Mouse (Mus musculus): ENCODE data around the gene Arhgef17. TPM values are rescaled to one million over a fixed set of nuclear protein-coding genes. Genes with fewer than 3 reads are reported as not detected.

The Arhgef17 gene
- polyA plus RNA-seq, 1 experiment from 2014 or later, result 8.3 TPM

GRCm38 (mm10) chr7:100963381-100963780 lies 31.5 kb upstream of the Arhgef17 start:
- H3K9me3 ChIP-seq, result peaks cover 3% of the 10 kb centered on the region; the same call in 1 of the 2 replicates
- 60% methylated on average over 8 of the region's 8 CpGs for WGBS

GRCm38 (mm10) chr7:100961146-100961545 lies 29.2 kb upstream of the Arhgef17 start:
- Histone ChIP-seq H3K4me1 (replicated peaks) (0 out of 2 replicates have a peak, but pooled peaks cover 14% of the 10 kb centered on the region), H3K9ac (replicated peaks) (no peak overlapping the region), H3K27ac (no peak overlapping the region), H3K4me3 (replicated peaks) (no peak overlapping the region), H3K9me3 (peaks cover 4% of the 10 kb centered on the region; the same call in 1 of the 2 replicates), H3K36me3 (no peaks in the 10 kb centered on the region), H3K27me3 (no peaks in the 10 kb centered on the region), H3K4me2 (no peak overlapping the region)
- 79% methylated on average over 7 of the region's 7 CpGs for WGBS
- no peak for ATAC-seq (ENCODE audit: insufficient number of reproducible peaks, insufficient read depth, low FRiP score, low TSS enrichment, low read depth)

More at GRCm38 (mm10) chr7:100963381-100963780, 31.5 kb upstream of the Arhgef17 start:
- no peak overlapping the region for H3K27ac ChIP-seq
- 0 out of 2 replicates have a peak, but pooled peaks cover 14% of the 10 kb centered on the region for H3K4me1 ChIP-seq (replicated peaks)
- ATAC-seq (ENCODE audit: insufficient number of reproducible peaks, insufficient read depth, low FRiP score, low TSS enrichment, low read depth), result no peak
- H3K4me3 ChIP-seq (replicated peaks), result no peak overlapping the region
- no peak overlapping the region for H3K9ac ChIP-seq (replicated peaks)
- H3K4me2 ChIP-seq, result no peak overlapping the region
- H3K36me3 ChIP-seq, result no peaks in the 10 kb centered on the region
- H3K27me3 ChIP-seq, result 0 out of 2 replicates have a peak, but pooled peaks cover 5% of the 10 kb centered on the region

GRCm38 (mm10) chr7:100960462-100960861 lies 28.6 kb upstream of the Arhgef17 start:
- Histone ChIP-seq H3K36me3 (no peaks in the 10 kb centered on the region), H3K27ac (no peak overlapping the region), H3K4me3 (replicated peaks) (no peak overlapping the region), H3K27me3 (no peaks in the 10 kb centered on the region), H3K9ac (replicated peaks) (no peak overlapping the region), H3K4me1 (replicated peaks) (0 out of 2 replicates have a peak, but pooled peaks cover 14% of the 10 kb centered on the region), H3K4me2 (no peak overlapping the region), H3K9me3 (peaks cover 4% of the 10 kb centered on the region; the same call in 1 of the 2 replicates)
- 59% methylated on average over 2 of the region's 2 CpGs for WGBS
- no peak for ATAC-seq (ENCODE audit: insufficient number of reproducible peaks, insufficient read depth, low FRiP score, low TSS enrichment, low read depth)

GRCm38 (mm10) chr7:100958426-100958825 lies 26.5 kb upstream of the Arhgef17 start:
- no peaks in the 10 kb centered on the region for H3K36me3 ChIP-seq
- H3K9me3 ChIP-seq, result peaks cover 4% of the 10 kb centered on the region; the same call in 1 of the 2 replicates
- H3K27me3 ChIP-seq, result no peaks in the 10 kb centered on the region
- WGBS, result 92% methylated on average over 2 of the region's 2 CpGs
- ATAC-seq (ENCODE audit: insufficient number of reproducible peaks, insufficient read depth, low FRiP score, low TSS enrichment, low read depth), result no peak
- H3K27ac ChIP-seq, result no peak overlapping the region
- H3K4me2 ChIP-seq, result no peak overlapping the region
- H3K4me1 ChIP-seq (replicated peaks), result 0 out of 2 replicates have a peak, but pooled peaks cover 4% of the 10 kb centered on the region
- H3K9ac ChIP-seq (replicated peaks), result no peak overlapping the region
- H3K4me3 ChIP-seq (replicated peaks), result no peak overlapping the region

- Histone ChIP-seq H3K9ac (replicated peaks) (no peak overlapping the region), H3K27me3 (no peaks in the 10 kb centered on the region), H3K4me2 (no peak overlapping the region), H3K4me3 (replicated peaks) (no peak overlapping the region), H3K27ac (no peak overlapping the region), H3K9me3 (no peaks in the 10 kb centered on the region), H3K4me1 (replicated peaks) (peaks cover 8% of the 10 kb centered on the region; the same call in 1 of the 2 replicates), H3K36me3 (no peaks in the 10 kb centered on the region)
- WGBS, result 86% methylated on average over 7 of the region's 7 CpGs
- ATAC-seq (ENCODE audit: insufficient number of reproducible peaks, insufficient read depth, low FRiP score, low TSS enrichment, low read depth), result no peak
These were observed 20.8 kb upstream of the Arhgef17 start for GRCm38 (mm10) chr7:100952686-100953085.

- no peaks in the 10 kb centered on the region for H3K36me3 ChIP-seq
- no peak overlapping the region for H3K27ac ChIP-seq
- H3K4me1 ChIP-seq (replicated peaks), result peaks cover 8% of the 10 kb centered on the region; the same call in 1 of the 2 replicates
- ATAC-seq (ENCODE audit: insufficient number of reproducible peaks, insufficient read depth, low FRiP score, low TSS enrichment, low read depth), result no peak
- H3K9ac ChIP-seq (replicated peaks), result no peak overlapping the region
- no peaks in the 10 kb centered on the region for H3K9me3 ChIP-seq
- no peak overlapping the region for H3K4me3 ChIP-seq (replicated peaks)
- WGBS, result 46% methylated on average over 2 of the region's 2 CpGs
- no peak overlapping the region for H3K4me2 ChIP-seq
- no peaks in the 10 kb centered on the region for H3K27me3 ChIP-seq
These were observed 20.0 kb upstream of the Arhgef17 start for GRCm38 (mm10) chr7:100951903-100952302.

GRCm38 (mm10) chr7:100950481-100951010 lies 18.6 kb upstream of the Arhgef17 start:
- peaks cover 8% of the 10 kb centered on the region; the same call in 1 of the 2 replicates for H3K4me1 ChIP-seq (replicated peaks)
- no peaks in the 10 kb centered on the region for H3K36me3 ChIP-seq
- ATAC-seq (ENCODE audit: insufficient number of reproducible peaks, insufficient read depth, low FRiP score, low TSS enrichment, low read depth), result no peak
- H3K27me3 ChIP-seq, result no peaks in the 10 kb centered on the region
- 53% methylated on average over 12 of the region's 12 CpGs for WGBS
- 0 out of 2 replicates have a peak overlapping the region, but pooled peaks have one; percentile 24 for H3K27ac ChIP-seq
- H3K4me3 ChIP-seq (replicated peaks), result no peak overlapping the region
- no peak overlapping the region for H3K4me2 ChIP-seq
- H3K9ac ChIP-seq (replicated peaks), result no peak overlapping the region
- no peaks in the 10 kb centered on the region for H3K9me3 ChIP-seq

GRCm38 (mm10) chr7:100950031-100950430 lies 18.1 kb upstream of the Arhgef17 start:
- H3K9ac ChIP-seq (replicated peaks), result no peak overlapping the region
- no peak overlapping the region for H3K4me2 ChIP-seq
- no peak overlapping the region for H3K4me3 ChIP-seq (replicated peaks)
- H3K27ac ChIP-seq, result peak overlapping the region; percentile 24; the same call in 1 of the 2 replicates
- H3K27me3 ChIP-seq, result no peaks in the 10 kb centered on the region
- WGBS, result 79% methylated on average over 5 of the region's 5 CpGs
- no peaks in the 10 kb centered on the region for H3K9me3 ChIP-seq
- H3K4me1 ChIP-seq (replicated peaks), result peaks cover 8% of the 10 kb centered on the region; the same call in 1 of the 2 replicates
- ATAC-seq (ENCODE audit: insufficient number of reproducible peaks, insufficient read depth, low FRiP score, low TSS enrichment, low read depth), result no peak
- no peaks in the 10 kb centered on the region for H3K36me3 ChIP-seq

GRCm38 (mm10) chr7:100944738-100945137 lies 12.8 kb upstream of the Arhgef17 start:
- Histone ChIP-seq H3K4me3 (replicated peaks) (no peak overlapping the region), H3K27me3 (no peaks in the 10 kb centered on the region), H3K4me2 (no peak overlapping the region), H3K9me3 (no peaks in the 10 kb centered on the region), H3K27ac (no peak overlapping the region), H3K9ac (replicated peaks) (no peak overlapping the region), H3K36me3 (no peaks in the 10 kb centered on the region), H3K4me1 (replicated peaks) (peaks cover 15% of the 10 kb centered on the region)
- 82% methylated on average over 5 of the region's 5 CpGs for WGBS
- no peak for ATAC-seq (ENCODE audit: insufficient number of reproducible peaks, insufficient read depth, low FRiP score, low TSS enrichment, low read depth)

- H3K36me3 ChIP-seq, result no peaks in the 10 kb centered on the region
- 66% methylated on average over 2 of the region's 2 CpGs for WGBS
- H3K9me3 ChIP-seq, result no peaks in the 10 kb centered on the region
- no peak overlapping the region for H3K4me2 ChIP-seq
- H3K27ac ChIP-seq, result no peak overlapping the region
- no peak for ATAC-seq (ENCODE audit: insufficient number of reproducible peaks, insufficient read depth, low FRiP score, low TSS enrichment, low read depth)
- H3K4me1 ChIP-seq (replicated peaks), result peaks cover 15% of the 10 kb centered on the region
- H3K9ac ChIP-seq (replicated peaks), result 0 out of 2 replicates have a peak overlapping the region, but pooled peaks have one; percentile 5
- H3K4me3 ChIP-seq (replicated peaks), result no peak overlapping the region
- H3K27me3 ChIP-seq, result no peaks in the 10 kb centered on the region
These were observed 12.4 kb upstream of the Arhgef17 start for GRCm38 (mm10) chr7:100944306-100944705.

- H3K9ac ChIP-seq (replicated peaks), result no peak overlapping the region
- no peak overlapping the region for H3K4me3 ChIP-seq (replicated peaks)
- no peak for ATAC-seq (ENCODE audit: insufficient number of reproducible peaks, insufficient read depth, low FRiP score, low TSS enrichment, low read depth)
- H3K4me1 ChIP-seq (replicated peaks), result peaks cover 15% of the 10 kb centered on the region
- H3K4me2 ChIP-seq, result no peak overlapping the region
- 35% methylated on average over 12 of the region's 12 CpGs for WGBS
- no peaks in the 10 kb centered on the region for H3K9me3 ChIP-seq
- H3K36me3 ChIP-seq, result no peaks in the 10 kb centered on the region
- H3K27ac ChIP-seq, result 0 out of 2 replicates have a peak overlapping the region, but pooled peaks have one; percentile 17
- H3K27me3 ChIP-seq, result no peaks in the 10 kb centered on the region
These were observed 11.1 kb upstream of the Arhgef17 start for GRCm38 (mm10) chr7:100942789-100943615.

Measured in limb, embryonic 12.5 days (tissue).